Mouse (Mus musculus) forebrain, postnatal 0 days (tissue): ENCODE data around the gene Hvcn1. TPM values are rescaled to one million over a fixed set of nuclear protein-coding genes. Genes with fewer than 3 reads are reported as not detected.

ENCODE experiments used
- ATAC-seq: fragments of 200-750 bp; cut with Nextera tagmentation; 2 replicates; pipeline ENCODE4 v1.8.0; 2017; ENCODE audit warnings: mild to moderate bottlenecking, moderate library complexity
- DNase-seq: peaks from one replicate; pipeline ENCODE4 v3.0.0-alpha.2; 2015
- H3K27ac ChIP-seq: fragments of 300-500 bp; sonication (generic); 2 replicates; pipeline ENCODE4 v1.5.1; 2014; ENCODE audit warnings: low read depth, mild to moderate bottlenecking, antibody characterized with exemption, low read length, moderate library complexity, mixed read lengths
- H3K27me3 ChIP-seq: fragments of 300-500 bp; sonication (generic); 2 replicates; pipeline ENCODE4 v1.6.1; 2014; ENCODE audit warnings: mild to moderate bottlenecking, low read length, mixed read lengths; ENCODE audit not compliant: insufficient read depth
- H3K36me3 ChIP-seq: fragments of 300-500 bp; sonication (generic); 2 replicates; pipeline ENCODE4 v1.6.1; 2014; ENCODE audit warnings: mild to moderate bottlenecking, moderate library complexity; ENCODE audit not compliant: insufficient read depth
- H3K4me1 ChIP-seq: fragments of 300-500 bp; sonication (generic); 2 replicates; pipeline ENCODE4 v1.6.1; 2014; ENCODE audit warnings: antibody characterized with exemption; ENCODE audit not compliant: insufficient read depth
- H3K4me2 ChIP-seq: fragments of 300-500 bp; sonication (generic); 2 replicates; pipeline ENCODE4 v1.6.1; 2014; ENCODE audit warnings: low read depth, mild to moderate bottlenecking, moderate library complexity
- H3K4me3 ChIP-seq: fragments of 300-500 bp; sonication (generic); 2 replicates; pipeline ENCODE4 v1.5.1; 2014; ENCODE audit warnings: low read depth, low read length, mixed read lengths
- H3K9ac ChIP-seq: fragments of 300-500 bp; sonication (generic); 2 replicates; pipeline ENCODE4 v1.6.1; 2014; ENCODE audit warnings: mild to moderate bottlenecking
- H3K9me3 ChIP-seq: fragments of 300-500 bp; sonication (generic); 2 replicates; pipeline ENCODE4 v1.6.1; 2016; ENCODE audit warnings: low read length
- CTCF ChIP-seq: sonication (generic); IDR thresholded peaks from 2 replicates; pipeline ENCODE4 v1.5.1; 2016; ENCODE audit warnings: antibody characterized with exemption, control low read depth, low read depth
- WGBS: fragments of 180-500 bp; shearing (Covaris S2); extraction: QIAGEN DNeasy Blood & Tissue Kit; methylation state at CpG from one replicate; pipeline ENCODE4 v1.1.7; 2014; 5-methylcytosine and 5-hydroxymethylcytosine counted together
- polyA plus RNA-seq: library from polyadenylated mRNA; unstranded; fragments of >200 nt; fragmentation: Nextera tagmentation; extraction: Ambion mirVana; gene quantifications from 2 replicates; pipeline ENCODE4 v1.2.1, GENCODE M21; 2015
- total RNA-seq: library from RNA; depleted of rRNA; stranded (reverse); fragments of >200 nt; gene quantifications from 2 replicates; pipeline ENCODE4 v1.2.3, GENCODE M21; 2014

Hvcn1 gene
- total and polyA plus RNA-seq, 2 experiments from 2014 or later, result 1.2 to 3.0 TPM

GRCm38 (mm10) chr5:122234319-122235195 is 28.0 kb downstream of the Hvcn1 start:
- DNase-seq (no peak), ATAC-seq (no peak)
- 0 out of 2 replicates have a peak overlapping the region, but pooled peaks have one; percentile 60 for H3K27ac ChIP-seq
- H3K4me2 ChIP-seq, result no peak overlapping the region
- no peak overlapping the region for H3K4me3 ChIP-seq
- no peaks in the 10 kb centered on the region for H3K36me3 ChIP-seq
- WGBS, result 82% methylated on average over 9 of the region's 9 CpGs
- H3K27me3 ChIP-seq, result no peaks in the 10 kb centered on the region
- no peaks in the 10 kb centered on the region for H3K4me1 ChIP-seq
- no peaks in the 10 kb centered on the region for H3K9me3 ChIP-seq
- TF ChIP-seq CTCF, result no peak
- H3K9ac ChIP-seq, result no peak overlapping the region

GRCm38 (mm10) chr5:122235196-122235836 is 28.7 kb downstream of the Hvcn1 start:
- Histone ChIP-seq H3K9ac (no peak overlapping the region), H3K4me1 (no peaks in the 10 kb centered on the region), H3K4me3 (no peak overlapping the region), H3K4me2 (no peak overlapping the region), H3K9me3 (no peaks in the 10 kb centered on the region), H3K27ac (0 out of 2 replicates have a peak overlapping the region, but pooled peaks have one; percentile 60), H3K27me3 (no peaks in the 10 kb centered on the region), H3K36me3 (no peaks in the 10 kb centered on the region)
- 0 out of 2 replicates have a peak, but pooled peaks have one; percentile 14 for ATAC-seq
- TF ChIP-seq CTCF, result no peak
- 59% methylated on average over 9 of the region's 9 CpGs for WGBS
- DNase-seq, result no peak

- Histone ChIP-seq H3K36me3 (no peaks in the 10 kb centered on the region), H3K9ac (no peak overlapping the region), H3K4me3 (no peak overlapping the region), H3K27ac (no peak overlapping the region), H3K4me2 (no peak overlapping the region), H3K4me1 (no peaks in the 10 kb centered on the region), H3K9me3 (no peaks in the 10 kb centered on the region), H3K27me3 (no peaks in the 10 kb centered on the region)
- ATAC-seq, result no peak
- no peak for TF ChIP-seq CTCF
- WGBS, result 63% methylated on average over 5 of the region's 5 CpGs
- DNase-seq, result no peak
Observed at GRCm38 (mm10) chr5:122237200-122237599, 30.6 kb downstream of the Hvcn1 start.

GRCm38 (mm10) chr5:122239618-122240017 is 33.0 kb downstream of the Hvcn1 start:
- no peak for TF ChIP-seq CTCF
- Histone ChIP-seq H3K9me3 (no peaks in the 10 kb centered on the region), H3K27ac (no peak overlapping the region), H3K4me1 (peaks cover 12% of the 10 kb centered on the region), H3K36me3 (no peaks in the 10 kb centered on the region), H3K27me3 (no peaks in the 10 kb centered on the region), H3K9ac (no peak overlapping the region), H3K4me2 (no peak overlapping the region), H3K4me3 (no peak overlapping the region)
- ATAC-seq (no peak), DNase-seq (no peak)
- WGBS, result 84% methylated on average over 7 of the region's 7 CpGs

GRCm38 (mm10) chr5:122240521-122240920 is 33.9 kb downstream of the Hvcn1 start:
- WGBS, result 76% methylated on average over 11 of the region's 11 CpGs
- Histone ChIP-seq H3K36me3 (no peaks in the 10 kb centered on the region), H3K4me1 (peaks cover 17% of the 10 kb centered on the region), H3K9ac (no peak overlapping the region), H3K27me3 (no peaks in the 10 kb centered on the region), H3K27ac (peak overlapping the region; percentile 29; the same call in 1 of the 2 replicates), H3K4me2 (no peak overlapping the region), H3K4me3 (no peak overlapping the region), H3K9me3 (no peaks in the 10 kb centered on the region)
- ATAC-seq, result no peak
- no peak for DNase-seq
- no peak for TF ChIP-seq CTCF

GRCm38 (mm10) chr5:122240989-122241388 is 34.4 kb downstream of the Hvcn1 start:
- WGBS, result 19% methylated on average over 1 of the region's 1 CpGs
- H3K36me3 ChIP-seq, result no peaks in the 10 kb centered on the region
- DNase-seq, result no peak
- peaks cover 17% of the 10 kb centered on the region for H3K4me1 ChIP-seq
- H3K27me3 ChIP-seq, result no peaks in the 10 kb centered on the region
- H3K9ac ChIP-seq, result no peak overlapping the region
- no peaks in the 10 kb centered on the region for H3K9me3 ChIP-seq
- no peak overlapping the region for H3K4me2 ChIP-seq
- no peak for TF ChIP-seq CTCF
- no peak for ATAC-seq
- H3K27ac ChIP-seq, result peak overlapping the region; percentile 29; the same call in 1 of the 2 replicates
- H3K4me3 ChIP-seq, result no peak overlapping the region

GRCm38 (mm10) chr5:122242521-122243123 is 36.0 kb downstream of the Hvcn1 start:
- peaks cover 17% of the 10 kb centered on the region for H3K4me1 ChIP-seq
- no peak overlapping the region for H3K9ac ChIP-seq
- no peak for TF ChIP-seq CTCF
- DNase-seq, result no peak
- H3K4me3 ChIP-seq, result no peak overlapping the region
- ATAC-seq, result no peak
- no peak overlapping the region for H3K27ac ChIP-seq
- 87% methylated on average over 6 of the region's 6 CpGs for WGBS
- peaks cover 4% of the 10 kb centered on the region for H3K36me3 ChIP-seq
- H3K9me3 ChIP-seq, result no peaks in the 10 kb centered on the region
- no peak overlapping the region for H3K4me2 ChIP-seq
- no peaks in the 10 kb centered on the region for H3K27me3 ChIP-seq
